Comparison of ENCODE assay signal across 8 mouse cellular contexts in genomic region chr16:35871898-35872297, GRCm38 (mm10). TPM values are rescaled to one million over a fixed set of nuclear protein-coding genes. Genes with fewer than 3 reads are reported as not detected.
DNase-seq lines count a peak whose midpoint lies in the region; ATAC-seq and TF ChIP-seq lines count a peak whose summit lies in the region.

No protein-coding gene starts in this region.

- TF ChIP-seq POLR2A in liver, adult 2 months (IDR thresholded peaks at IDR 0.05; ENCODE audit: extremely low read depth, insufficient read depth, low read length): no peak

- peaks cover 10% of the 10 kb centered on the region for H3K4me1 ChIP-seq in liver, adult 2 months (ENCODE audit: control insufficient read depth, insufficient read depth, low read length)
- H3K4me1 ChIP-seq in intestine, embryonic 16.5 days (ENCODE audit: control insufficient read depth, insufficient read depth, low read length): peaks cover 7% of the 10 kb centered on the region

- peak overlapping the region; percentile 76 for H3K27ac ChIP-seq in liver, adult 2 months (replicated peaks; ENCODE audit: insufficient read depth, low read depth, low read length)
- H3K27ac ChIP-seq in intestine, embryonic 16.5 days (ENCODE audit: low read length): no peak overlapping the region

- peak overlapping the region; percentile 71 for H3K9ac ChIP-seq in liver, adult 2 months (ENCODE audit: low read depth, low read length)
- H3K9ac ChIP-seq in intestine, embryonic 16.5 days (ENCODE audit: low read depth, low read length): peak overlapping the region; percentile 87; the same call in 1 of the 2 replicates

- peak overlapping the region; percentile 56 for H3K4me2 ChIP-seq in intestine, embryonic 16.5 days (ENCODE audit: low read depth, low read length)

- peak overlapping the region; percentile 79 for H3K4me3 ChIP-seq in liver, adult 2 months (ENCODE audit: insufficient read depth, low read depth, low read length)
- H3K4me3 ChIP-seq in intestine, embryonic 16.5 days (ENCODE audit: low read length): peak overlapping the region; percentile 68

- no peaks in the 10 kb centered on the region for H3K9me3 ChIP-seq in intestine, embryonic 16.5 days (ENCODE audit: control insufficient read depth, low read length)

- DNase-seq in liver, adult 2 months (ENCODE audit: extremely low read depth, low read depth, low spot score): no peak
- DNase-seq in liver (no peak), adipocyte (ENCODE audit: low spot score) (no peak)
- no peak for DNase-seq in retina, postnatal 1 day
- DNase-seq in layer of hippocampus, postnatal 10 days (ENCODE audit: low spot score in 2 of 2): no peak

- no peaks in the 10 kb centered on the region for H3K36me3 ChIP-seq in liver, adult 2 months (ENCODE audit: control insufficient read depth, insufficient read depth, low read length)
- no peaks in the 10 kb centered on the region for H3K36me3 ChIP-seq in intestine, embryonic 16.5 days (ENCODE audit: control insufficient read depth, insufficient read depth, low read length)

- WGBS in liver, adult 2 months: 31% methylated on average over 12 of the region's 12 CpGs
- 23% methylated on average over 12 of the region's 12 CpGs for WGBS in intestine, embryonic 16.5 days

- H3K27me3 ChIP-seq in liver, adult 2 months (ENCODE audit: control insufficient read depth, insufficient read depth, low read length): no peaks in the 10 kb centered on the region
- H3K27me3 ChIP-seq in intestine, embryonic 16.5 days (replicated peaks; ENCODE audit: control insufficient read depth, insufficient read depth, low read length): peaks cover 5% of the 10 kb centered on the region; the same call in 1 of the 2 replicates

- ATAC-seq in erythroblast, adult 5-6 weeks (replicated peaks; ENCODE audit: low FRiP score, poor library complexity, severe bottlenecking): peak; percentile 34
- peak; percentile 5; the same call in 1 of the 2 replicates for ATAC-seq in intestine, embryonic 16.5 days
- ATAC-seq in monocyte, adult 5-6 weeks (replicated peaks; ENCODE audit: insufficient number of reproducible peaks, low FRiP score, low TSS enrichment, poor library complexity, severe bottlenecking): 0 out of 2 replicates have a peak, but pooled peaks have one; percentile 2

- H3K79me2 ChIP-seq in liver, adult 2 months (ENCODE audit: control insufficient read depth, insufficient read depth, low read length): no peaks in the 10 kb centered on the region

- no peak for TF ChIP-seq CTCF in liver, adult 2 months (IDR thresholded peaks at IDR 0.05; ENCODE audit: low read depth, low read length)

RNA-seq across cellular contexts. Expression of gene Parp14, which starts 0.6 kb away (rescaled TPM):
- 19.5 and 24.5 TPM in 2 replicates for total RNA-seq in liver, adult 2 months (2014; rRNA removed)
- 3.3 and 4.5 TPM in 2 replicates for polyA plus RNA-seq in liver, adult 2 months (2012; rRNA removed)
- 17.3 and 18.0 TPM in 2 replicates for total RNA-seq in erythroblast, adult 5-6 weeks (2015; ENCODE audit: low replicate concordance)
- total RNA-seq in erythroblast, adult 5-6 weeks (2017; ENCODE audit: low replicate concordance): 34.6 and 34.8 TPM in 2 replicates
- polyA plus RNA-seq in intestine, embryonic 16.5 days (2015; fragmentation: Nextera tagmentation; extraction: Ambion mirVana): 2.2 TPM in 2 replicates
- total RNA-seq in monocyte, adult 5-6 weeks (2017): 41.3 to 81.6 TPM (median 50.3 TPM) in 3 replicates
- total RNA-seq in layer of hippocampus, postnatal 10 days (2021): 1 to 10 TPM in 1 of 2 experiments, under 1 TPM in 1; 0.87 to 1.4 TPM
